Mouse (Mus musculus) adrenal gland, postnatal 25 days (tissue): ENCODE measurements around the gene Myo15b. TPM values are rescaled to one million over a fixed set of nuclear protein-coding genes. Genes with fewer than 3 reads are reported as not detected.

Experiments
- DNase-seq: peaks from one replicate; pipeline ENCODE4 v3.0.0; 2021; ENCODE audit warnings: mixed read lengths
- total RNA-seq: library from RNA; stranded (reverse); gene quantifications from 2 replicates; pipeline ENCODE4 v1.2.3, GENCODE M21; 2021

Myo15b gene
- total RNA-seq, 1 experiment from 2014 or later: 0.36 TPM

DNA sequence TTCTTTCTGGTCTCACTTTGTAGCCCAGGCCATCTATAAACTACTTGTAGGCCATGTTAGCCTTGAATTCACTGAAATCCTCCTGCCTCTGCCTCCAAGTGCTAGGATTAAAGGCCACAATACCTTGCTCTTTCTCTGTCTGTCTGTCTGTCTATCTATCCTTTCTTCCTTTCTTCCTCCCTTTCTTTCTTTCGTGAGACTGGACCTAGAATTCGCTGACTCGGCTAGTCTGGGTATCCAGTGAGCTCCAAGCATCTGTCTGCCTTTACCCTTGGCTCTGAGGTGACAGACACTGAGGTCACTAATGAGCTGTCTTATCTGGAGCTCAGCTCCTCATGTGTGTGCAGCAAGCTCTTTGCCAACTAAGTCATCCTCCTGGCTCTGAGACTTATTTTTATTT, 17.7 kb downstream of the Myo15b start:
- DNase-seq: no peak

- DNase-seq: no peak
These were observed 18.2 kb downstream of the Myo15b start for GRCm38 (mm10) chr11:115876438-115876837.

- no peak for DNase-seq
These were observed 19.1 kb downstream of the Myo15b start for GRCm38 (mm10) chr11:115877174-115877755.

DNA sequence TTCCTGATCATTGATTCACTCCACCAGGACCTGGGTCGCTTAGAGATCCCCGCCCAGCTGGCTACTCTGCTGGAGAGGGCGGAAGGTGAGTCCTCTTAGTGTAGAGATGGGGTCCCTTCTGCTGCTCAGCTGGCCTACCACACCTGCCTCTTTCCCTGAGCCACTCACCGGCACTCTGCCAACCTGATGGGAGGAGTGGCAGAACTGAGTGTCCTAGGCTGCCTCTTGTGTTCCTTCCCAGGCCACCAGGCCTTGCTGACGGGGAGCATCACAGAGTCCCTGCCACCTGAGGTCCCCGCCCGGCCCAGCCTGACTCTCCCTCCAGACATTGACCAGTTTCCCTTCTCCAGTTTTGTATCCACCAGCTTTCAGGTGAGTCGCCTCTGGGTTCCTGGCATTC, 19.9 kb downstream of the Myo15b start:
- DNase-seq: no peak

DNA sequence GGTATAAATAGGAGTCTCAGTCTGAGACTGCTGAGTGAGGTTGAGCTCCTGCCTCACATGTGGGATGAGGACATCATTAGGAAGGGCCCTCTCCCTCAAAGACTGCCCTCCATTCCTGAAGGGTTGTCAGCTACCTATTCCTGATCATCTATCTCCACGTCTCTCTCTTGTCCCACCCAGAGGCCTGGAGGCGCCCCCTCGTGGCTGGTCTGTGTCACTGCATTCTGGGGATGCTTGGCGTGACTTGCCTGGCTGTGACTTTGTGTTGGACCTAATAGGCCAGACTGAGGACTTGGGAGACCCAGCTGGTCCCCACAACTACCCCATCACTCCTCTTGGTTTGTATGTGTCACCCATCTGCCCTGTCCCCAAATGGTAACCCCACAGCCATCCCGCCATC, 22.8 kb downstream of the Myo15b start:
- DNase-seq: peak; percentile 62

DNA sequence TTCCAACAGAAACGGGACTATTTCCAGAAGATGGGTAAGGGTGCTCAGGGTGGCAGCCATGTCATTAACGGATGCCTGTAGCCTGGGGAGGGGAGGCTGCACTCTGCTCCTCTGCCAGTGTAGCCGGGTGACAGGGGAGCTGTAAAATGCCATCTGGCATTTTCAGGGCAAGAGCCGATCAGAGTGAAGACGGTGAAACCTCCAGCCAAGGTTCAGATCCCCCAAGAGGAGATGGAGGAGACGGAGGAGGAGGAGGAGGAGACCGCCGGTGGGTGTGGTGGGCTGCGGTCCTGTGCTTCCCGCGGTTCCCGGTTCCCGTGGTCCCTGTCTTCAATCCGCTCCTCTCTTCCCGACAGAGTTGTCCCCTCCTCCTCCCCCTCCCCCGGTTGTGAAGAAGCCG, 25.0 kb downstream of the Myo15b start:
- DNase-seq: no peak

DNA sequence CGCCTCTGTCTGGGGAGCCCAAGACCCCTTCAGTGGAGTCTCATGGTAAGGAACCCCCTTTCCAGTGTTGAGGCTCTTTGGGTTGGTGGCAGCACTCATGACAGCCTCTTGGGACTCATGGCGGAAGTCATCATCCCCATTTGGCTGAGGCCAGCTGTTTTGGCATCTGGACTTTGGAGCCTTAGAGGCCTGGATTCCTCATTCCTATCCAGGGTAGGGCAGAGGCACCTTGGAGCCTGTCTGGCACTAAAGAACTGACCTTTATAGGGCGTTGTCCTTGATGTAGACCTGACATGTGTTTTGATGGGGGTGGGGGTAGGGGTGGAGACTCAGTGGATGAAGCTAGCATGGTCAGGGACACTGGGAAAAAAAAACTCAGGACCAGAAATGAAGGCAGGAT, 26.2 kb downstream of the Myo15b start:
- no peak for DNase-seq

- DNase-seq: no peak
These were observed 27.1 kb downstream of the Myo15b start for GRCm38 (mm10) chr11:115885281-115885680.

DNA sequence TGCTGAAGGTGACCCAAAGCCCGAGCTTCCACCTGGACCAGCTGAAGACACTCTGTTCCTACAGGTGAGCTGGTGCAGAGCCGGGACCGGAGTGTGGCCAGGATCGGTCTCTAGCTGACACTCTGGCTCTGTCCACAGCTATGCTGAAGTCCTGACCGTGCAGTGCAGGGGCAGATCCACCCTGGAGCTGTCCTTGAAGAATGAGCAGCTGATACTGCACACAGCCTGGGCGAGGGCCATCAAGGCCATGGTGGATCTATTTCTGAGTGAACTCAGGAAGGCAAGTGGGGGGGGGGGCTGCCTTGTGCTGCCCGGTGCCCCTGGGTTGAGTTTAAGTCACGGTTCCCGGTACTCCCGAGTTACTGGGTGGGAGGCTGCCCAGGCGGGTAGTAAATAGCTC, 28.2 kb downstream of the Myo15b start:
- DNase-seq: peak; percentile 25

DNA sequence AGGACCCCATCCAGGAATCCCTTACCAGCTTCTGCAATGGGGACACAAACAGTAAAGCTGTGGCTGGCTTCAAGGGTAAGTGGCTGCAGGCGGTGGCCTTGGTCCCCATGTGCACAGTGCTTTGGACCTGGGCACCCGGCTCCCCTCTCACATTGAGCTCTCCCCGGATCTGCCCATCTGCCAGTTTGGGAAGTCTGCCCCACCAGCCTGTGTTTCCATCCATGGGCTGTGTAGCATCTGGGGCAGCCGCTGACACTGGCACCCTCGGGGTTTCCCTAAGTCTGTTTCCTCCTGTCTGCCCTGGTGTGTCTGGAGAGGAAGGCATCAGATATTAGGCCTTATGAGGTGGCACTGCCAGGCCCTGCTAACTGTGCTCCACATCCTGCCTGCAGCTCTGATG, 29.8 kb downstream of the Myo15b start:
- DNase-seq: no peak

- DNase-seq: no peak
These were observed 31.0 kb downstream of the Myo15b start for GRCm38 (mm10) chr11:115889159-115889558.

DNA sequence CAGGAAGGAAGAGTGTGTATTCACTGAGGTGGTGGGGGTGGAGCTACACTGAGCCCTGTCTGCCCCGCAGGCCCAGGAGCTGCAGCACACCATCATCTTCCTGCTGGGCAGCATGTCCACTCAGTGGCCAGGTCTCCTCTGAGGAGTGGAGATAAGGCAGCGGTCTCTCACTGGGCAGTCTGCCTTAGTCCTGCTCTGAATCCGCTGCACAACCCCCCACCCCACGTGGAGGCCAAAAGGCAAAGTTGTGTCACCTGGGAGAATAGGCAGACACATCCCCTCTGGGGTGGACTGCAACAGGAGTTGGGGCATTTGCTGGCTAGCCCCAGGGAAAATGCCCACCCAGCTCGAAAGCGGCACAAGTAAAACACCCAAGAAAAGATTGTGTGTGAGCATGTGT, 34.0 kb downstream of the Myo15b start:
- no peak for DNase-seq

GRCm38 (mm10) chr11:115893071-115893470, 34.9 kb downstream of the Myo15b start:
- DNase-seq: no peak

DNA sequence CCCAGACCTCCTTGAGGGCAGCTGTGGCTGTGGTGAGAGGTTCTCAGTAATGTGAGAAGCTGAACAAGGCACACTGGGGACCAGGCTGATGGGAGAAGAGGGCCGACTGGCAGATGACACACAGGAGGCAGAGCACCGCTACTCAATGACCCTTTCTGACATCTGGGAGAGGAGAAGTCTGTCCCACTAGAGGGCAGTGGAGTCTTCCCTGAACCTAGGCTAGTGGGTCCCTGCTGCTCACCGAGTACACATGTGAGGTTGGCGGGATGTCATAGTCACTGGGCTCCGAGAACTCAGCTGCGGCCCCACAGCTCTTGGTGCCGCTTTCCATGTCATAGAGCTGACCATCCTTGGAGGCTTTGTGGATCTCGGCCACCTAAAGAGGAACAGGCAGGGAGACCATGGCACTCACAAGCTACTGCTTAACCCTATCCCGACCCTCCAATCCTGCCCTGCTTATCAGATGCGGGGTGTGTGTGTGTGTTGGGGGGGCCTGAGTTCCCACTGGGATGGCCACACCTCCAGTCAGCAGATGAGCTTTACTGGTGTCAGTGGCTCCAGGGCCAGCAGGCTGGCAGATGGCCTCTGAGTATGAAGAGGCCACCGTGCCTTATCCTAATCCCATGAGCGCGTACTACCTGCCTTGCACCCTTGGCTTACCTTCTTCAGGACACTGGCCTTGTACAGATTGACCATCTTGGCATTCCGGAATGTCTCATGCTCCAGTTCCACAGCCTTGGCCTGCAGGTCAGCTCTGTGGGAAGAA, 36.7 kb downstream of the Myo15b start:
- no peak for DNase-seq

- no peak for DNase-seq
These were observed 40.2 kb downstream of the Myo15b start for GRCm38 (mm10) chr11:115898446-115898845.

GRCm38 (mm10) chr11:115898886-115899285, 40.7 kb downstream of the Myo15b start:
- peak; percentile 34 for DNase-seq

DNA sequence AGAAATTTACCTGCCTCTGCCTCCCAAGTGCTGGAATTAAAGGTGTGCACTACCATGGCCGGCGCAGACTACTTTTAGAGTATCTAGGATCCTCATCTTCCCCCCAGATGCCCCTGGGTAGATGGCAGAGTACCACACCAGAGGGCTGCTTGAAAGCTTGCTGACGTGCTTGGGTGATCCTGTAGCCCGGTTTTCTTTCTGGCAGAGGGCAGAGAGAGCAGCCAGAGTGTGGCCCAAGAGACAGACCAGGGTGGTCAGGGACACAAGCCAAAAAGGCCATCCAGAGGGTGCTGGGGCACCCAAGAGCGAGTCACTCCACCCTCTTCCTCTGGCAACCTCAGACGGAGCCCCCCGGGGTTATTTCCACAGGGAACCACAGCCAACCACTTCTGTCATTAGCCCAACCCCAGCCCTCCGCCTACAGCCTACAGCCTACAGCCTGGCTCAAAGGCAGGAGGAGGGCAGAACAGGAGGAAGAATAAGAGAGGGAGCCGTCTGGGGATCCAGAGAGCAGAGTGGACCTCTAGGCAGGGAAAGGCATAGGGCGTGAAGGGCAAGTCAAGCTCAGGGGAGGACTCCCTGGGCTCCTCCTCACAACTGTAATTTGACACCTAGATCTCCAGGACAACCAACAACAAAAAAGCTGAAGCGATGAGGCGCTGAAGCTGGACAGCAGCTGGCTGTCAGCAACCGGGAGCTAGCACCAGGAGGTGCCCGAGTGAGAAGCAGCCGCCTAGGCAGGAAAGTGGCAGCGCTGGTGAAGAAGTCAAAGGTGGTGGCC, 41.5 kb downstream of the Myo15b start, which contains the start of gene Smim5:
Smim5 (plus strand) TSS at position 481 of the 781 bp plus-strand sequence.
- no peak for DNase-seq

GRCm38 (mm10) chr11:115900561-115901337, 42.5 kb downstream of the Myo15b start:
- DNase-seq: no peak

- no peak for DNase-seq
These were observed 43.3 kb downstream of the Myo15b start for GRCm38 (mm10) chr11:115901338-115902161.

GRCm38 (mm10) chr11:115902177-115902576, 44.0 kb downstream of the Myo15b start:
- no peak for DNase-seq

DNA sequence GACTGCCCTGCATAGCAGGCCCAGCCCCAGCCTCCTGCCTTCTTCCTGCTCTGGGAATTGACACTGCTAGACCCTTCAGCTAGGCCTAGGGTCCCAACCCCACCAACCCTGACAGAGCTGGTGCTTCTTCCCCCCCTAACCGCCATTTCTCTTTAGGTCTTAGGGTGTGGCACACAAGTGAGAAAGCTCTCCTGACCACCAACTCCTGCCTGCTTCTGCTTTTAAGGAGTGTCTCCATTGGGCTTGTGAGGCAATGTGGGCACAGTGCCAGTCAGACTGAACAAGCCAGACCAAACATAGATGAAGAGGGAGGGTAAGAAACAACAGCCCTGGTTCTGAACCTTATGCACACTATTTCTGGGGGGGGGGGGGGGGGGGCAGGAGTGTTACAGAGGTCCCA, 44.6 kb downstream of the Myo15b start:
- DNase-seq: peak; percentile 30
